Mouse (Mus musculus) neural tube, embryonic 15.5 days (tissue): ENCODE measurements around the gene Trpm8. TPM values are rescaled to one million over a fixed set of nuclear protein-coding genes. Genes with fewer than 3 reads are reported as not detected.

Source experiments
- ATAC-seq: fragments of 200-750 bp; cut with Nextera tagmentation; 2 replicates; pipeline ENCODE4 v1.8.0; 2017; ENCODE audit warnings: mild to moderate bottlenecking, moderate TSS enrichment, moderate library complexity; ENCODE audit not compliant: low FRiP score
- H3K27ac ChIP-seq: fragments of 300-500 bp; sonication (generic); replicated peaks from 2 replicates; pipeline ENCODE4 v1.5.1; 2015; ENCODE audit warnings: mild to moderate bottlenecking, inconsistent platforms
- H3K27me3 ChIP-seq: fragments of 300-500 bp; sonication (generic); replicated peaks from 2 replicates; pipeline ENCODE4 v1.6.1; 2015; ENCODE audit warnings: inconsistent platforms
- H3K36me3 ChIP-seq: fragments of 300-500 bp; sonication (generic); 2 replicates; pipeline ENCODE4 v1.6.1; 2015; ENCODE audit warnings: inconsistent platforms
- H3K4me1 ChIP-seq: fragments of 300-500 bp; sonication (generic); 2 replicates; pipeline ENCODE4 v1.6.1; 2015; ENCODE audit warnings: inconsistent platforms
- H3K4me2 ChIP-seq: fragments of 300-500 bp; sonication (generic); 2 replicates; pipeline ENCODE4 v1.6.1; 2015; ENCODE audit warnings: inconsistent platforms, mild to moderate bottlenecking, moderate library complexity
- H3K4me3 ChIP-seq: fragments of 300-500 bp; sonication (generic); replicated peaks from 2 replicates; pipeline ENCODE4 v1.5.1; 2015; ENCODE audit warnings: mild to moderate bottlenecking, inconsistent platforms
- H3K9ac ChIP-seq: fragments of 300-500 bp; sonication (generic); replicated peaks from 2 replicates; pipeline ENCODE4 v1.6.1; 2015; ENCODE audit warnings: mild to moderate bottlenecking, inconsistent platforms
- H3K9me3 ChIP-seq: fragments of 300-500 bp; sonication (generic); replicated peaks from 2 replicates; pipeline ENCODE4 v1.6.1; 2016; ENCODE audit warnings: inconsistent platforms
- WGBS: fragments of 180-500 bp; shearing (Covaris S2); methylation state at CpG from one replicate; pipeline ENCODE4 v1.1.7; 2015; ENCODE audit warnings: mixed read lengths; 5-methylcytosine and 5-hydroxymethylcytosine counted together
- polyA plus RNA-seq: library from polyadenylated mRNA; unstranded; fragments of >200 nt; fragmentation: Nextera tagmentation; extraction: Ambion mirVana; gene quantifications from 2 replicates; pipeline ENCODE4 v1.2.1, GENCODE M21; 2015

Trpm8 gene
- polyA plus RNA-seq, 1 experiment from 2014 or later: 0.14 TPM

DNA sequence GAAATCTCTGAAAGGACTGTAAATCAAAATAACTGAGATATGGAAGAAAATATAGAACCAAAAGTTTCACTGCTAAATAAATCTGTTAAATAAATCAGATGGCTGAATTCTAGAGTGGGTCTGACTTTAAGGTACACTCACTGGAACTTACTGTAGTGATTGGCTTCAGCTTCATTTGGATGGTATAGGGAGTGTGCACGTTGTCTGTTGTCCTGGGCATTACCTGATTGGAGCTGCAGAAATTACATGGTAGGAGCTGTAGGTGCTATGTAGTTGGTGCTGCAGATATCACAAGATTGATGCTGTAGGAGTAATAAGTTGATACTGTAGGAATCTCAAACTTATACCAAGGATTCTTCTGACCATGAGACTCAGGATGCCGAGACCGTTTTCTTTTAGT is 32.9 kb downstream of the Trpm8 start:
- H3K9me3 ChIP-seq: peaks cover 43% of the 10 kb centered on the region

GRCm38 (mm10) chr1:88317279-88317678 is 39.8 kb downstream of the Trpm8 start:
- no peaks in the 10 kb centered on the region for H3K9me3 ChIP-seq
- no peak for ATAC-seq
- H3K4me3 ChIP-seq: no peak overlapping the region
- H3K9ac ChIP-seq: no peak overlapping the region
- H3K4me1 ChIP-seq: no peaks in the 10 kb centered on the region
- WGBS: 86% methylated on average over 1 of the region's 1 CpGs
- no peak overlapping the region for H3K27ac ChIP-seq
- H3K4me2 ChIP-seq: no peak overlapping the region
- H3K27me3 ChIP-seq: no peaks in the 10 kb centered on the region
- no peaks in the 10 kb centered on the region for H3K36me3 ChIP-seq

More for the DNA sequence above, 32.9 kb downstream of the Trpm8 start:
- Histone ChIP-seq H3K36me3 (no peaks in the 10 kb centered on the region), H3K27me3 (no peaks in the 10 kb centered on the region), H3K4me2 (no peak overlapping the region), H3K4me1 (no peaks in the 10 kb centered on the region), H3K27ac (no peak overlapping the region), H3K4me3 (no peak overlapping the region), H3K9ac (no peak overlapping the region)
- no peak for ATAC-seq
- 68% methylated on average over 3 of the region's 3 CpGs for WGBS

DNA sequence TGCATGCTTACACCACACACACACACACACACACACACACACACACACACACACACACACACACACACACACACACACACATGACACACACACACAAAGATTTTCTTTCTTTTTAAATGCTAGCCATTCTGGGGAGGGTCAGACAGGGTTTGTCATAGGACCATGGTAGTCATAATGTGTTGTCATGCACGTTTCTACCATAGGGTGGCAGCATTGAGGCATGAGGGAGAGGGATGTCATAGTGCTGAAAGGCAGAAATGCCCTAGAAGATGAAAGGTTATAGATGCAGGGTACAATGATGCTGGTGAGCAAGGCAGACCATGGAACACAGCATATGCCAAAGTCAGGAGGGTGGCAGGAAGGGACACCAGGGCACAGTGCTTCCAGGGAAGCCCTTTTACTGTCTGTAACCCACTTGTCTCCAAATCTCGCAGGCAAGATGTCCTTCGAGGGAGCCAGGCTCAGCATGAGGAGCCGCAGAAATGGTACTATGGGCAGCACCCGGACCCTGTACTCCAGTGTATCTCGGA is 41.1 kb downstream of the Trpm8 start:
- no peak for ATAC-seq
- WGBS: 79% methylated on average over 6 of the region's 6 CpGs
- H3K4me1 ChIP-seq: no peaks in the 10 kb centered on the region
- no peak overlapping the region for H3K4me2 ChIP-seq
- no peaks in the 10 kb centered on the region for H3K9me3 ChIP-seq
- no peaks in the 10 kb centered on the region for H3K27me3 ChIP-seq
- no peak overlapping the region for H3K9ac ChIP-seq
- H3K27ac ChIP-seq: no peak overlapping the region
- no peak overlapping the region for H3K4me3 ChIP-seq
- H3K36me3 ChIP-seq: no peaks in the 10 kb centered on the region

- Histone ChIP-seq H3K27ac (no peak overlapping the region), H3K4me3 (no peak overlapping the region), H3K9me3 (no peaks in the 10 kb centered on the region), H3K9ac (no peak overlapping the region), H3K36me3 (no peaks in the 10 kb centered on the region), H3K4me1 (no peaks in the 10 kb centered on the region), H3K4me2 (no peak overlapping the region), H3K27me3 (no peaks in the 10 kb centered on the region)
- WGBS: 82% methylated on average over 7 of the region's 7 CpGs
- ATAC-seq: no peak
Measured at GRCm38 (mm10) chr1:88320821-88321395, 43.4 kb downstream of the Trpm8 start.

- no peak for ATAC-seq
- no peak overlapping the region for H3K4me2 ChIP-seq
- H3K4me1 ChIP-seq: no peaks in the 10 kb centered on the region
- no peaks in the 10 kb centered on the region for H3K9me3 ChIP-seq
- H3K9ac ChIP-seq: no peak overlapping the region
- H3K27me3 ChIP-seq: no peaks in the 10 kb centered on the region
- no peak overlapping the region for H3K27ac ChIP-seq
- H3K4me3 ChIP-seq: no peak overlapping the region
- no peaks in the 10 kb centered on the region for H3K36me3 ChIP-seq
Measured at GRCm38 (mm10) chr1:88322146-88322545, 44.7 kb downstream of the Trpm8 start.

GRCm38 (mm10) chr1:88323101-88323500 is 45.6 kb downstream of the Trpm8 start:
- Histone ChIP-seq H3K4me3 (no peak overlapping the region), H3K9ac (no peak overlapping the region), H3K4me2 (no peak overlapping the region), H3K36me3 (no peaks in the 10 kb centered on the region), H3K4me1 (no peaks in the 10 kb centered on the region), H3K9me3 (no peaks in the 10 kb centered on the region), H3K27me3 (no peaks in the 10 kb centered on the region), H3K27ac (no peak overlapping the region)
- WGBS: 82% methylated on average over 3 of the region's 3 CpGs
- no peak for ATAC-seq

DNA sequence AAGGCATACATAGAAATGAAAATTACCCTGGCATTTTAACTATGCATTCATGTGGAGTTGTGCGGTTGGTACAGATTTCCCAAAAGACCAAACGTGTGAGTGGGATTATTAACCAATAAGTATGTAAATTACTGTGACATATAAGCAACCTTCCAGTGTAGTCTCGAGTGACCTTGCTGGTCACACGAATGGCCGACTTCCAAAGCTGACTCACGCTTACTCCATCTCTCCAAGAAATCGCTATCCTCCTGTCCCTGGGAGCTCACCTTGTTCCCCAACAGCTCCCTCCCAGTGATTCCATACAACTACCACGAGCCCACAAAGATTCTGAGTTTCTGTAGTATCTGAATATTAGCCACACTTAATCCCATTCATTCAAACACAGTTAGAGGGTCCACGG is 62.0 kb downstream of the Trpm8 start:
- Histone ChIP-seq H3K36me3 (no peaks in the 10 kb centered on the region), H3K4me3 (no peak overlapping the region), H3K9me3 (no peaks in the 10 kb centered on the region), H3K27ac (no peak overlapping the region), H3K4me2 (no peak overlapping the region), H3K27me3 (no peaks in the 10 kb centered on the region), H3K4me1 (no peaks in the 10 kb centered on the region), H3K9ac (no peak overlapping the region)
- ATAC-seq: no peak
- 62% methylated on average over 9 of the region's 9 CpGs for WGBS

GRCm38 (mm10) chr1:88342615-88343014 is 65.2 kb downstream of the Trpm8 start:
- Histone ChIP-seq H3K27me3 (no peaks in the 10 kb centered on the region), H3K4me3 (no peak overlapping the region), H3K4me1 (no peaks in the 10 kb centered on the region), H3K4me2 (no peak overlapping the region), H3K36me3 (no peaks in the 10 kb centered on the region), H3K9me3 (no peaks in the 10 kb centered on the region), H3K9ac (no peak overlapping the region), H3K27ac (no peak overlapping the region)
- no peak for ATAC-seq
- WGBS: 90% methylated on average over 3 of the region's 3 CpGs

DNA sequence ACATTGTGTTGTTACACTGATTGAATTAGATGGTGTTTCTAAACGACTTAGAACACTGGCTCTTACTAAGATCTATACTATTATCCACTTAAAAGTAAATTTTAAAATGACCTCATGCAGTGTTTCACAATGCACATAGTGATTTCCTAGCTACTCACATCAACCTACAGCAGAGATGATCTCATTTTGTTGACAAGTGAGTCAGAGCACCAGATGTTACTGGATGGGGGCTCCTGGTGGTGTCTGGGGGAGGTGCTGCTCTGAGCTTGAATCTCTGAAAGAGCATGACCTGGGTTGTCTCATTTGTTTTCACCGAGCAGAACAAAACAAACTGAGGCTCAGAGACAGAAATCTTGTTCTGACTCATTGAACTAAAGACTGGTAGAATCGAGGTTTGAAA is 68.1 kb downstream of the Trpm8 start:
- no peaks in the 10 kb centered on the region for H3K27me3 ChIP-seq
- H3K4me3 ChIP-seq: no peak overlapping the region
- H3K27ac ChIP-seq: no peak overlapping the region
- 28% methylated on average over 3 of the region's 3 CpGs for WGBS
- no peak overlapping the region for H3K9ac ChIP-seq
- ATAC-seq: no peak
- H3K4me1 ChIP-seq: no peaks in the 10 kb centered on the region
- H3K36me3 ChIP-seq: no peaks in the 10 kb centered on the region
- no peaks in the 10 kb centered on the region for H3K9me3 ChIP-seq
- H3K4me2 ChIP-seq: no peak overlapping the region

DNA sequence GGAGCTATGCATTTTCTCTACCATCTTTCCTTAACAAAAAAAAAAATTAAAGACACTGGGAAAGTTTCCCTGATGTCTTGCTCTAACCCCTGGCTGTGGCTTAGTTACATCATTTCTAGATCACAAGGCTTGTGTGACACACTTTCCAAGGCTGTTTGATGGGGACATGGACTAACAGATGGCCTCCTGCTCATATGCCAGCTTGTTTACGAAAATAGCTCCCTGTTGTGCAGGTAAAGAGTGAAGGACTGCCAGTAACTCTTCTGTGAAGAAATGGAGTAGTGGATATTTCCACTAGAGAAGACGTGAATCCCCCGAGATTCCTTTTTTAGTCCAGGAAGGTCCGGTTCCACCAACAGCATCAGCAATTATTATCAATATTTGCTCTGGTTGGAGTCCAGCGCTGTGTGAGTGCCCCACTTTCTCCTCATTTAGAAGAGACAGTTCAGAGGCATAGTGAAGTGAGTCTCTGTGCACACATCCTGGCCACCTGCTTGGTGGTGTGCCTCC is 71.1 kb downstream of the Trpm8 start:
- Histone ChIP-seq H3K4me3 (no peak overlapping the region), H3K4me1 (no peaks in the 10 kb centered on the region), H3K4me2 (no peak overlapping the region), H3K27me3 (no peaks in the 10 kb centered on the region), H3K36me3 (no peaks in the 10 kb centered on the region), H3K9me3 (no peaks in the 10 kb centered on the region), H3K27ac (no peak overlapping the region), H3K9ac (no peak overlapping the region)
- 86% methylated on average over 5 of the region's 5 CpGs for WGBS
- ATAC-seq: no peak

GRCm38 (mm10) chr1:88350761-88351160 is 73.3 kb downstream of the Trpm8 start:
- 94% methylated on average over 9 of the region's 9 CpGs for WGBS
- Histone ChIP-seq H3K27me3 (no peaks in the 10 kb centered on the region), H3K9ac (no peak overlapping the region), H3K9me3 (no peaks in the 10 kb centered on the region), H3K4me3 (no peak overlapping the region), H3K27ac (no peak overlapping the region), H3K4me2 (no peak overlapping the region), H3K4me1 (no peaks in the 10 kb centered on the region), H3K36me3 (no peaks in the 10 kb centered on the region)
- no peak for ATAC-seq

DNA sequence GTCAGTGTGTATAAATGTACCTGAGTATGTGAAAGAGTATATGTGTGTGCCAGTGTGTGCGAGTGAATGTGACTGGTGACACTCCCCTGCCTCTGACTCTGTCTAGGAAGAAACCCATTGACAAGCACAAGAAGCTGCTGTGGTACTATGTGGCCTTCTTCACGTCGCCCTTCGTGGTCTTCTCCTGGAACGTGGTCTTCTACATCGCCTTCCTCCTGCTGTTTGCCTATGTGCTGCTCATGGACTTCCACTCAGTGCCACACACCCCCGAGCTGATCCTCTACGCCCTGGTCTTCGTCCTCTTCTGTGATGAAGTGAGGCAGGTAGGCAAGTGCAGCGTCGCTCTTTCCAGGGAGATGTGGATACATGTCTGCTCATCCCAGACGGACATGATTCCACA is 77.6 kb downstream of the Trpm8 start:
- Histone ChIP-seq H3K4me2 (no peak overlapping the region), H3K9ac (no peak overlapping the region), H3K4me3 (no peak overlapping the region), H3K27me3 (no peaks in the 10 kb centered on the region), H3K27ac (no peak overlapping the region), H3K36me3 (no peaks in the 10 kb centered on the region), H3K4me1 (no peaks in the 10 kb centered on the region), H3K9me3 (no peaks in the 10 kb centered on the region)
- ATAC-seq: no peak
- 96% methylated on average over 12 of the region's 12 CpGs for WGBS
